Mouse (Mus musculus) hindbrain, embryonic 14.5 days (tissue): ENCODE measurements at regions not wholly inside any gene's neighbourhood (a gene's known extent, or its start where the extent isn't known, plus 50 kb on each side); places are given as distances from the start of the nearest gene placed in this dataset.
"Not testable (repeated sequence)": the region's sequence is repeated elsewhere in the genome, so short reads cannot be mapped to it uniquely, and the experiment has no call there.

ENCODE experiments used
- ATAC-seq: fragments of 200-750 bp; cut with Nextera tagmentation; 2 replicates; pipeline ENCODE4 v1.8.0; 2017; ENCODE audit warnings: moderate number of reproducible peaks, mild to moderate bottlenecking, moderate TSS enrichment, moderate library complexity; ENCODE audit not compliant: low FRiP score
- DNase-seq: peaks from one replicate; pipeline ENCODE4 v3.0.0-alpha.2; 2015; ENCODE audit warnings: low spot score
- H3K27ac ChIP-seq: fragments of 300-500 bp; sonication (generic); 2 replicates; pipeline ENCODE4 v1.5.1; 2014; ENCODE audit warnings: mild to moderate bottlenecking, moderate library complexity
- H3K27me3 ChIP-seq: fragments of 300-500 bp; sonication (generic); 2 replicates; pipeline ENCODE4 v1.6.1; 2014; ENCODE audit warnings: mild to moderate bottlenecking, low read length, mixed read lengths; ENCODE audit not compliant: control insufficient read depth, insufficient read depth
- H3K36me3 ChIP-seq: fragments of 300-500 bp; sonication (generic); replicated peaks from 2 replicates; pipeline ENCODE4 v1.6.1; 2014; ENCODE audit not compliant: control insufficient read depth, insufficient read depth
- H3K4me1 ChIP-seq: fragments of 300-500 bp; sonication (generic); replicated peaks from 2 replicates; pipeline ENCODE4 v1.6.1; 2014; ENCODE audit warnings: antibody characterized with exemption, low read length, mixed read lengths; ENCODE audit not compliant: control insufficient read depth, insufficient read depth
- H3K4me2 ChIP-seq: fragments of 300-500 bp; sonication (generic); replicated peaks from 2 replicates; pipeline ENCODE4 v1.6.1; 2014; ENCODE audit warnings: mild to moderate bottlenecking, moderate library complexity
- H3K4me3 ChIP-seq: fragments of 300-500 bp; sonication (generic); replicated peaks from 2 replicates; pipeline ENCODE4 v1.5.1; 2014; ENCODE audit warnings: mild to moderate bottlenecking, low read length
- H3K9ac ChIP-seq: fragments of 300-500 bp; sonication (generic); 2 replicates; pipeline ENCODE4 v1.6.1; 2014
- H3K9me3 ChIP-seq: fragments of 300-500 bp; sonication (generic); 2 replicates; pipeline ENCODE4 v1.6.1; 2016; ENCODE audit warnings: low read length; ENCODE audit not compliant: control insufficient read depth
- WGBS: fragments of 180-500 bp; shearing (Covaris S2); extraction: QIAGEN DNeasy Blood & Tissue Kit; methylation state at CpG from one replicate; pipeline ENCODE4 v1.1.7; 2014; 5-methylcytosine and 5-hydroxymethylcytosine counted together

DNA sequence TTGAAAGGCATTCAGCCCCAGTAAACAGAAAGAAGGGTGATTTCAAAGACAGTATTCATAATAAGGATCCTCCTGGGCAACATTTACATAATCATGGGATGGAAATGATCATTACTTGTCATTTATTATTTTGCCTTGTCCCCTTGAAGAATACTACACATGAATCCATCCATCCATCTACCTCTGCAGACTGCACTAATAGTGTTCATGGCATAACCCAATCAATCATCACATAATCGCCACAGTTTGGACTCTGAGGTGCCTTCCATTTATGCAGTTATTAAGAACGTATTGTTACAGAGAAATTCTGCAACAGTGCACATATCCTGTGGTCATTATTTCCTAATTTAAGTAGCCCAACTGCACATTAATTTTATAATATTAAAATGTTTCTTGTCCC is 1172.0 kb upstream of the Edil3 start:
- Histone ChIP-seq H3K27me3 (no peaks in the 10 kb centered on the region), H3K4me2 (no peak overlapping the region), H3K4me3 (no peak overlapping the region), H3K9me3 (no peaks in the 10 kb centered on the region), H3K27ac (no peak overlapping the region), H3K4me1 (no peaks in the 10 kb centered on the region), H3K9ac (no peak overlapping the region), H3K36me3 (no peaks in the 10 kb centered on the region)
- WGBS: 57% methylated on average over 2 of the region's 2 CpGs
- DNase-seq (peak; percentile 38), ATAC-seq (peak; percentile 43; the same call in 1 of the 2 replicates)

DNA sequence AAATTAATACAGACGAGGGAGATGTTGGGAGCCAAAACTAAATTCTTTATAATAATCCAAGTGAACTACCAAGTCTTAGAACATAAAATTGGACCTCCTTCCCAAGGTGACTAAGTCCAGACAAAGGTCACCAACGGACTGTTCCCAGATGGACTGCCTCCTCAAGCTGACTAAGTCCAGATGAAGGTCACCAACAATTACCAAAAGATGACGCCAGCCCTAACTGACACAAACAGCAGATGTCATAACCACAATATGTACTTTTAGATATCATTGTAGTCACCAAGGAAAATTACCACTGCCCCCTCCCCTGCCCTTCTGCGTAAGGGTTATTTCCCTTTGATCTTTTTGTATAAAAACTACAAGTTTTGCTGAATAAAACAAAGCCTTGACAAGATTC is 1148.8 kb upstream of the Edil3 start:
- H3K27ac ChIP-seq, H3K27me3 ChIP-seq, H3K4me1 ChIP-seq, DNase-seq, H3K4me2 ChIP-seq, H3K4me3 ChIP-seq, H3K36me3 ChIP-seq, H3K9me3 ChIP-seq, H3K9ac ChIP-seq, ATAC-seq: not testable (repeated sequence)
- WGBS: 92% methylated on average over 4 of the region's 4 CpGs

DNA sequence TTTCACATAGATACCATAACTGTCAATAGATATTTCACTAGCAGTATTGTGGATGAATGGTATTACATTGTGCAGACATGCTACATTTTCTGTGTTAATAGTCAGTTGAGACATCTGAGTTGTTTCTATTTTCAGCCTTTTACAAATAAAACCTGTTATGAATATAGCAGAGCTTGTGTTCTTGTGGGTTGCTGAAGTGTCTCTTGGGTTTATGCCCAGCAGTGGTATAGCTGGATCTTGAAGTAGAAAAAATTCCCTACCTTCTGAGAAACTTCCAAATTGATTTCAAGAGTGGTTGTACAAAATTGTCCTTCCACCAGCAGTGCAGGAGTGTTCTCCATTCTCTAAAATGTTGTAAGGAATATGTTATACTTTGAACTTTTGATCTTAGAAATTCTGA is 1142.4 kb upstream of the Edil3 start:
- no peak overlapping the region for H3K4me3 ChIP-seq
- H3K36me3 ChIP-seq: no peaks in the 10 kb centered on the region
- ATAC-seq (no peak), DNase-seq (no peak)
- H3K4me2 ChIP-seq: no peak overlapping the region
- no peaks in the 10 kb centered on the region for H3K27me3 ChIP-seq
- no peak overlapping the region for H3K9ac ChIP-seq
- no peaks in the 10 kb centered on the region for H3K4me1 ChIP-seq
- H3K9me3 ChIP-seq: no peaks in the 10 kb centered on the region
- no peak overlapping the region for H3K27ac ChIP-seq
